Mouse (Mus musculus) liver, embryonic 18 days (tissue): Measurements from ENCODE around the gene Srsf1. TPM values are rescaled to one million over a fixed set of nuclear protein-coding genes. Genes with fewer than 3 reads are reported as not detected.

Source experiments
- polyA plus RNA-seq: library from polyadenylated mRNA; depleted of rRNA; stranded (reverse); fragments of >200 nt; gene quantifications from 2 replicates; pipeline ENCODE4 v1.2.3, GENCODE M21; 2012; rRNA removed

The Srsf1 gene
- polyA plus RNA-seq = 128 and 142 TPM in 2 replicates

DNA sequence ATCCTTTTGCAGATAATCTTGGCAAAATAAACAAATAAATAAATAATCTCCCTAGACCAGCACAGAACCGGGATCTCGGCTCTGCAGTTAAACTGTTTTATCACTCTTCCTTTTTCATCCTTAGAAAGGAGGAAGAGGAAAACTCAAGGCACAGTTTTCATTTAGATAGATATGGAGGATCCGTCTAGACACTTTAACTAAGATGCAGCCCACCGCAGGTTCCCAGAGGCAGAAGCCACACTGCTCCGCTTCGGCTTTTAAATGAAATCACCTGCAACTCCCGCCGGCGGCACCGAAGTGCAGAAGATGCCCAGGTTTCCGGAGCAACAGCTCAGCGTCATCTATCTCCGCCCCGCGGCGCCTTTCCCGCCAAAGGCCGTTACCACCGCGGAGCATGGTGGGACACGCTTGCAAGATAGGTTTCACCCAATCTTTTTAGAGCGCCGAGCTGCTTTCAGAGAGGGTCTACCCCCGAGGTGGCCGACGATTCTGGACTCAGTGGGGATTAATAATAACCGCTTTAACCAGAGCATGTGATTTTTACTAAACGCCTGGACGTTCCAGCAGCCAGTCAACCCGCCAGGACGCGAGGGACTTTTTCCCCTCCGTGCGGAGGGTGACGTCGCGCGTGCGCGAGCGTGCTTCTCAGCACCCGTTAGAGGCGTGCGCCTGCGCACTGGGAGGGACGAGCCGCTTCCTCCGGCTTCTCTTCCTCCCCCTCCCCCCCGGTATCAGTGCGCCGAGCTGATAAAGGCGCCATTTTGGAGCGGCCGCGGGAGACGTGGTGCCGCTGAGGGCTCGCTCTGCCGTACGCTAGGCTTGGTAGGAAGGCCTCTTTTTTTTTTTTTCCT, at the start of gene Srsf1:
Gene Srsf1, plus strand, starts transcription at position 430 of the 851 bp plus-strand sequence.

DNA sequence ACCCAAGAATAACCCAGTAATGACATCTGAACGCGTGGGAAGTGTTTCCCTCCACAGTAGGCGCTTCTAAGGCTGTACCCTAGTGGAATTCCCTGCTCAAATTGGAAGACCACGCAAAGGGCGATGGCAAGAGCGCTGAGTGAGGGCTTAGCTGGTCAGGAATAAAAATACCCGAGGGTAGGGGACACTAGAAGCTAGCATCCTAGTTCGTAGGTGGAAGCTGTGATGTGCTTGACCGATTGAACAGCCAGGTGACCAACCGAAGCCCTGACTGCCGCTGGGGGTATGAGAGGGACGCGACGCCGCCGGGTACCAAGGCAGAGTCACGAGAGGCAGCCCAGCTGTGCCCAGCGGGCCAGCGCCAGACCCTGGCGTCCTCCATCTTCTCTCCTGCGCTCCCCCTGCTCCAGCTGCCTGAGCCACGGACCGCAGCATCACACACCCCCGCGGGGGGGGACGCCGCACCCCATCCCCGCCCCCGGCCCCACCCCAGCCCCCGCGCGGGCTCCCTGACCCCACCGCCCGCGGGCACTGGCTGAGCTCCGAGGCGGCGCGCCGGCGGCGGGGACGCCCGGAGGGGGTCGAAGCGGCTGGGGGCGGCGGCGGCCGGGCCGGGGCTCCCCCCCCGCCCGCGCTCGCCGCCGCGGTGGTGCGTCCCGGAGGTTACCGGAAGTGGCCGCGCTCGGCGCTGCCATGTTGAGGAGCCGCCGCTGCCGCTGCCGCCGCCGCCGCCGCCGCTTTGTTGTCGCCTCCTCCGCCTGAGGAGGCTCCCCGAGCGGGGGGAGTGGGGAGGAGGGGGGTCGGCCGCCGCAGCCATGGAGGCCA, 20.6 kb downstream of the Srsf1 start, which contains the start of gene Vezf1:
Gene Vezf1, plus strand, starts transcription at position 694 of the 825 bp plus-strand sequence.

DNA sequence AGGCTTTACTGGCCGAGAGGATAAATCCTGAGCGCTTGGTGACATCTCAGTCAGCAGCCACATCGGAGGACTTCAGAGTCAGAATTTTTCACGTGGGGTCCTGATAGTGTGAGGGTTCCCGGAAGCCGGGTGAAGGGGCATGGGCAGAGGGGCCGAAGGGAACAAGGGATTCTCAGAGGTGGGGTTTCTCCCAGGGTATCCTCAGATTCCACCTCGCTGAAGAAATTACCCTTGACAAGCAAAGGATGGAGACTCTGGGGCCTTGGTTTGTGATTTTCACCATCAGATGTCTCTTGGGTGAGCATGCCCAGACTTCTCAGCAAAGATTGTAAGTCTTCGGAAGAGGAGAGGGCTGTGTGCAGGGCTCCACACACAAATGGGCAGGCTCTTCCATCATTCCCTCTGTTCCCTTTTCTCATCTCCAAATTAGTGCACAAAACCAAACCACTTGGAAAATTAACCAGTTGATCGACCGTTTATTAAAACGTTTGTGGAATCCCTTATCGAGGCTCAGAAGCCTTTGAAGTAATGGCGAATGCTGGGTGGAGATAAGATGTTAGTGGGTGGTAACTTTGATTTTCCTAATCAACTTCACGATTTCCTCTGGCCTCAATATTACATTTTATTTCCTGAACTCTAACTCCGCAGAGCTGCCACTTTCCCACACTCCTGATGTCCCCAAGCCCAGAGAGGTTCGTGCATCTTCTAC, 51.0 kb downstream of the Srsf1 start, which contains the start of gene Cuedc1:
Gene Cuedc1, plus strand, starts transcription at position 38 of the 709 bp plus-strand sequence.

Other genes starting within 250 kb of the Srsf1 start
- not detected in 2 replicates for gene Lpo, start 219.1 kb upstream of the Srsf1 start, polyA plus RNA-seq
- 2.4 and 3.0 TPM in 2 replicates for gene Mks1, start 194.2 kb upstream of the Srsf1 start, polyA plus RNA-seq
- gene Epx, start 171.8 kb upstream of the Srsf1 start, polyA plus RNA-seq = 2.9 and 5.4 TPM in 2 replicates
- gene Olfr462, start 155.1 kb upstream of the Srsf1 start, polyA plus RNA-seq = not detected in 2 replicates
- gene Olfr463, start 150.0 kb upstream of the Srsf1 start, polyA plus RNA-seq = not detected in 2 replicates
- gene Olfr464, start 126.4 kb upstream of the Srsf1 start, polyA plus RNA-seq = not detected in 2 replicates
- 24.6 and 26.2 TPM in 2 replicates for gene Dynll2, start 59.8 kb upstream of the Srsf1 start, polyA plus RNA-seq
- 4.7 and 5.3 TPM in 2 replicates for gene Vezf1, start 20.9 kb downstream of the Srsf1 start, polyA plus RNA-seq
- gene Cuedc1, start 50.7 kb downstream of the Srsf1 start, polyA plus RNA-seq = 1.2 and 1.4 TPM in 2 replicates
- gene Mrps23, start 157.0 kb downstream of the Srsf1 start, polyA plus RNA-seq = 25.6 and 33.4 TPM in 2 replicates
- not detected in 2 replicates for gene Ccdc182, start 246.7 kb downstream of the Srsf1 start, polyA plus RNA-seq